Mouse (Mus musculus) midbrain, postnatal 0 days (tissue): ENCODE data around the gene Pde1c. TPM values are rescaled to one million over a fixed set of nuclear protein-coding genes. Genes with fewer than 3 reads are reported as not detected.

Experiments used
- ATAC-seq: fragments of 200-750 bp; cut with Nextera tagmentation; 2 replicates; pipeline ENCODE4 v1.8.0; 2017; ENCODE audit warnings: moderate number of reproducible peaks, mild to moderate bottlenecking, moderate TSS enrichment, moderate library complexity; ENCODE audit not compliant: low FRiP score
- DNase-seq: peaks from one replicate; pipeline ENCODE4 v3.0.0-alpha.2; 2015; ENCODE audit warnings: low spot score
- H3K27ac ChIP-seq: fragments of 300-500 bp; sonication (generic); 2 replicates; pipeline ENCODE4 v1.5.1; 2014; ENCODE audit warnings: low read depth, mild to moderate bottlenecking, low read length, mixed read lengths
- H3K27me3 ChIP-seq: fragments of 300-500 bp; sonication (generic); 2 replicates; pipeline ENCODE4 v1.6.1; 2014; ENCODE audit warnings: low read length, control low read depth, mixed read lengths; ENCODE audit not compliant: insufficient read depth
- H3K36me3 ChIP-seq: fragments of 300-500 bp; sonication (generic); 2 replicates; pipeline ENCODE4 v1.6.1; 2014; ENCODE audit warnings: low read length, control low read depth, mixed read lengths; ENCODE audit not compliant: insufficient read depth
- H3K4me1 ChIP-seq: fragments of 300-500 bp; sonication (generic); 2 replicates; pipeline ENCODE4 v1.6.1; 2014; ENCODE audit warnings: mild to moderate bottlenecking, control low read depth, antibody characterized with exemption, low read length, mixed read lengths; ENCODE audit not compliant: insufficient read depth
- H3K4me2 ChIP-seq: fragments of 300-500 bp; sonication (generic); 2 replicates; pipeline ENCODE4 v1.6.1; 2014; ENCODE audit warnings: low read depth, mild to moderate bottlenecking, low read length, mixed read lengths; ENCODE audit not compliant: poor library complexity, severe bottlenecking
- H3K4me3 ChIP-seq: fragments of 300-500 bp; sonication (generic); 2 replicates; pipeline ENCODE4 v1.5.1; 2014; ENCODE audit warnings: low read depth, mild to moderate bottlenecking, low read length, moderate library complexity
- H3K9ac ChIP-seq: fragments of 300-500 bp; sonication (generic); replicated peaks from 2 replicates; pipeline ENCODE4 v1.6.1; 2014; ENCODE audit warnings: mild to moderate bottlenecking, low read length, moderate library complexity, mixed read lengths; ENCODE audit not compliant: poor library complexity, severe bottlenecking
- H3K9me3 ChIP-seq: fragments of 300-500 bp; sonication (generic); 2 replicates; pipeline ENCODE4 v1.6.1; 2016; ENCODE audit warnings: low read length, control low read depth
- CTCF ChIP-seq: IDR thresholded peaks from 2 replicates; pipeline ENCODE4 v1.5.1; 2016; ENCODE audit warnings: antibody characterized with exemption, mild to moderate bottlenecking
- WGBS: fragments of 180-500 bp; shearing (Covaris S2); extraction: QIAGEN DNeasy Blood & Tissue Kit; methylation state at CpG from one replicate; pipeline ENCODE4 v1.1.7; 2014; 5-methylcytosine and 5-hydroxymethylcytosine counted together
- polyA plus RNA-seq: library from polyadenylated mRNA; unstranded; fragments of >200 nt; fragmentation: Nextera tagmentation; extraction: Ambion mirVana; gene quantifications from 2 replicates; pipeline ENCODE4 v1.2.1, GENCODE M21; 2015
- total RNA-seq: library from RNA; depleted of rRNA; stranded (reverse); fragments of >200 nt; gene quantifications from 2 replicates; pipeline ENCODE4 v1.2.3, GENCODE M21; 2014

Gene Pde1c
- total and polyA plus RNA-seq, 2 experiments from 2014 or later: 4.7 to 17.1 TPM

DNA sequence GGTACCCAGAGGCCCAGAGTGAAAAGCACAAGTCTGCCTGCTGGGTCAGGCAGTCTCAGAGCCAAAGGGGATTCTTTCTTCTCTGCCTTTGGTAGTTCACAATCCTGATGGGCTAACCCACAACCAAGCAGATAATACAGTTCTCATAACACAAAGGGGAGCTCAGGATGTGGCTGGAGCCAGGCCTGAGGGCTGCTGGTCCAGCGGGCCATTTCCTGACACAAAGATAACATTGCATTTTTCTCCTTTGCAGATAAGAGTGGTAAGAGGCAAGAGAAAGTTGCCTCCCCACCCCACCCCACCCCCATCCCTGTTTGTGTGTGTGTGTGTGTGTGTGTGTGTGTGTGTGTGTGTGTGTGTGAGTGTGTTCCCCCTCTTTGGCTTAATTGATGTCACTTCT, 10.7 kb upstream of the Pde1c start:
- WGBS: 94% methylated on average over 1 of the region's 1 CpGs
- Histone ChIP-seq H3K27me3 (no peaks in the 10 kb centered on the region), H3K4me2 (no peak overlapping the region), H3K27ac (no peak overlapping the region), H3K9me3 (no peaks in the 10 kb centered on the region), H3K4me1 (no peaks in the 10 kb centered on the region), H3K4me3 (no peak overlapping the region), H3K9ac (no peak overlapping the region), H3K36me3 (no peaks in the 10 kb centered on the region)
- no peak for TF ChIP-seq CTCF
- no peak for ATAC-seq
- DNase-seq: no peak

- no peaks in the 10 kb centered on the region for H3K9me3 ChIP-seq
- no peak for TF ChIP-seq CTCF
- ATAC-seq (no peak), DNase-seq (peak; percentile 48)
- H3K27me3 ChIP-seq: no peaks in the 10 kb centered on the region
- no peaks in the 10 kb centered on the region for H3K36me3 ChIP-seq
- WGBS: 68% methylated on average over 2 of the region's 2 CpGs
- H3K27ac ChIP-seq: no peak overlapping the region
- no peak overlapping the region for H3K4me3 ChIP-seq
- no peak overlapping the region for H3K4me2 ChIP-seq
- H3K9ac ChIP-seq: no peak overlapping the region
- H3K4me1 ChIP-seq: no peaks in the 10 kb centered on the region
Measured at GRCm38 (mm10) chr6:56560891-56561290, 8.0 kb downstream of the Pde1c start.

- Histone ChIP-seq H3K36me3 (no peaks in the 10 kb centered on the region), H3K27me3 (no peaks in the 10 kb centered on the region), H3K4me3 (no peak overlapping the region), H3K9me3 (no peaks in the 10 kb centered on the region), H3K27ac (no peak overlapping the region), H3K4me2 (no peak overlapping the region), H3K4me1 (no peaks in the 10 kb centered on the region), H3K9ac (no peak overlapping the region)
- WGBS: 64% methylated on average over 2 of the region's 2 CpGs
- no peak for TF ChIP-seq CTCF
- DNase-seq (peak; percentile 92), ATAC-seq (peak; percentile 73; the same call in 1 of the 2 replicates)
Measured at GRCm38 (mm10) chr6:56560474-56560888, 8.4 kb downstream of the Pde1c start.

- Histone ChIP-seq H3K9me3 (no peaks in the 10 kb centered on the region), H3K36me3 (no peaks in the 10 kb centered on the region), H3K4me2 (no peak overlapping the region), H3K4me3 (no peak overlapping the region), H3K4me1 (no peaks in the 10 kb centered on the region), H3K9ac (no peak overlapping the region), H3K27me3 (no peaks in the 10 kb centered on the region), H3K27ac (no peak overlapping the region)
- whole genome bisulfite sequencing: 88% methylated on average over 2 of the region's 2 CpGs
- no peak for ATAC-seq
- DNase-seq: peak; percentile 17
- no peak for TF ChIP-seq CTCF
Measured at GRCm38 (mm10) chr6:56558711-56559110, 10.2 kb downstream of the Pde1c start.

DNA sequence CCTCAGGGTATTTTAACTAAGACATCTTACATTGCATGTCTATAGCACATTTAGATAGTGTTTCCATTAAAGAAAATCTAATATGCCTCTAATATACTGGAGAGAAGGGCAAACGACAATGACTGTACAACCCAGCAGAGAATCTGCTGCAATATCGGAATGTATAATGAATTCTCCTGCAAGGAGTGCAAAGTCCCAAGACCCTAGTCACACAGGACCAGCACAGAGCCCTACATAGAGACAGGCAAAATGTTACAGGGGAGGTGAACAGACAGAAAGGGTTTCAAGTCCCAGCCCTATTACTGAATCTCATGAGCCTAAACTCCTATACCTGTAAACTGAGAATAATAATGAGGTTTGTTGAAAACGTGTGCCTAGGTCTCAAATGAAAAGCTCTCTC, 13.1 kb downstream of the Pde1c start:
- Histone ChIP-seq H3K27me3 (no peaks in the 10 kb centered on the region), H3K4me3 (no peak overlapping the region), H3K4me2 (no peak overlapping the region), H3K36me3 (no peaks in the 10 kb centered on the region), H3K9ac (no peak overlapping the region), H3K4me1 (no peaks in the 10 kb centered on the region), H3K27ac (no peak overlapping the region), H3K9me3 (no peaks in the 10 kb centered on the region)
- DNase-seq (no peak), ATAC-seq (no peak)
- 52% methylated on average over 3 of the region's 3 CpGs for WGBS
- TF ChIP-seq CTCF: no peak

DNA sequence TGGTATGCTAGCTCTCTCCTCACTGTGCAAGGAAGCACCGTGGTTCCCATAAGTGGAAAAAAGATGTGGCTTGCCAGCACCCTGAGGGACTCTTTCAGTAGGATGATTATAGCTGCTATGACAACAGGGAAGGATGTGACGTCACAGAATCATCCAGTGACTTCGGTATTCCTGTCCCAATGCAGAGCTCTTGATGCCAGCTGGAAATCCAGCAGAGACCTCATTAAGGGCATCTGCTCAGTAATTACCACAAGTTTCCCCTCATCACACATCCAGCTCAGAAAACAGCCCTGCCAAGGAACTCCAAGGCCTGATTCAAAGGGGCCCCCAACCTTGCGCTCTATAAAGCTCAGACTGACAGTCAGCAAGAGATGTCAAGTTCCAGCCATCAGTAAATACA, 13.5 kb downstream of the Pde1c start:
- ATAC-seq: peak; percentile 87
- no peak overlapping the region for H3K4me2 ChIP-seq
- no peaks in the 10 kb centered on the region for H3K4me1 ChIP-seq
- WGBS: 33% methylated on average over 4 of the region's 4 CpGs
- peak; percentile 95 for DNase-seq
- H3K27me3 ChIP-seq: no peaks in the 10 kb centered on the region
- H3K4me3 ChIP-seq: no peak overlapping the region
- H3K9ac ChIP-seq: no peak overlapping the region
- H3K36me3 ChIP-seq: no peaks in the 10 kb centered on the region
- H3K9me3 ChIP-seq: no peaks in the 10 kb centered on the region
- TF ChIP-seq CTCF: no peak
- H3K27ac ChIP-seq: no peak overlapping the region
